Mouse (Mus musculus) urinary bladder, postnatal 10 days (tissue): ENCODE results near the gene Fdx1.

ENCODE experiments used
- DNase-seq: peaks from one replicate; pipeline ENCODE4 v3.0.0; 2022; ENCODE audit warnings: low spot score

Gene Fdx1

GRCm38 (mm10) chr9:51906938-51907337, 56.4 kb downstream of the Fdx1 start:
- DNase-seq: no peak
